Mouse (Mus musculus): Measurements from ENCODE around the gene Srd5a1. TPM values are rescaled to one million over a fixed set of nuclear protein-coding genes. Genes with fewer than 3 reads are reported as not detected.

Gene Srd5a1
- polyA plus RNA-seq, 1 experiment from 2014 or later: 30.0 TPM

DNA sequence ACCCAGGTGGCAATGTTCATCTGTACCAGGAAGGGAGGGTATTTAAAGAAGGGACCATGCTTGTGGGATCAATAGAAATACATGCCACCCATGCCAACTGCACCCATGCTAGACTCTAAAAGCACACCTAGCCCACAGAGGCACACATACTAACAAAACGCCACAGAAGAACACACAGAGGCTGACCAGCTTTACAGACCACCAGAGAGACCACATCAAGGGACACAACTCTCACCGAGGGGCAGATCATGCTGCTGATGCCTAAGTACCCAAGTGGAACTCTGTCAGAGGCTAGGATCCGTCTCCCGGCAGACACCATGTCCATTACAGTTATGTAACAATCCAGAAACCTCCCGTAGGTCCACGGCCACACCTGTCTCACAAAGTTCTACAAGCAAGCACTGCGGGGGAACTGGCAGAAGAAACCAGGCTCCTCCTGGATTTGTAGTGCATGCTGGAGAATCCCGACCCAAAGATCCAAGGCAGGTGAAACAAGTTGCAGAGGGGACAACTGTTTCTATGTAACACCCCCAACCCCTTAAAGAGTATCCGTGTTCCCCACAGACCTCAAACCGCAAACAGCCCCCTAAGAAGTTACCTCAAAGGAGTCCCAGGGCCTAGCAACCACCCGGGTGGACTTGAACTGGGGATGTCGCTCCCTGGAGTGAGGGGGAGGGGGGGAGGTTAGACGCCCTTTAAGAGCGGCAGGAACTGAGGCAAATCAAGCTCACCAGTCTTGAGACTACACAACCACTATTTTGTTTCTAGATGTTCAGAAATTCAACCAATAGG lies 78.9 kb downstream of the Srd5a1 start:
- no peak for ATAC-seq (replicated peaks)
- Histone ChIP-seq H3K9me3 (no peaks in the 10 kb centered on the region), H3K4me1 (peaks cover 52% of the 10 kb centered on the region), H3K9ac (peak overlapping the region; percentile 79), H3K36me3 (replicated peaks) (no peaks in the 10 kb centered on the region), H3K27ac (no peak overlapping the region), H3K27me3 (replicated peaks) (no peaks in the 10 kb centered on the region), H3K4me3 (peak overlapping the region; percentile 82), H3K4me2 (peak overlapping the region; percentile 90)
- WGBS: 17% methylated on average over 14 of the region's 14 CpGs

GRCm38 (mm10) chr13:69531431-69531830 lies 79.8 kb downstream of the Srd5a1 start:
- ATAC-seq (replicated peaks): no peak
- Histone ChIP-seq H3K27me3 (replicated peaks) (no peaks in the 10 kb centered on the region), H3K9me3 (no peaks in the 10 kb centered on the region), H3K27ac (no peak overlapping the region), H3K4me3 (peak overlapping the region; percentile 82), H3K9ac (peak overlapping the region; percentile 79; the same call in 1 of the 2 replicates), H3K4me2 (peak overlapping the region; percentile 90), H3K36me3 (replicated peaks) (no peaks in the 10 kb centered on the region), H3K4me1 (peaks cover 56% of the 10 kb centered on the region)
- WGBS: 46% methylated on average over 6 of the region's 6 CpGs

GRCm38 (mm10) chr13:69530951-69531350 lies 80.3 kb downstream of the Srd5a1 start:
- Histone ChIP-seq H3K9ac (peak overlapping the region; percentile 7; the same call in 1 of the 2 replicates), H3K4me2 (peak overlapping the region; percentile 90), H3K27ac (no peak overlapping the region), H3K4me1 (peaks cover 61% of the 10 kb centered on the region), H3K4me3 (peak overlapping the region; percentile 82), H3K36me3 (replicated peaks) (no peaks in the 10 kb centered on the region), H3K9me3 (no peaks in the 10 kb centered on the region), H3K27me3 (replicated peaks) (no peaks in the 10 kb centered on the region)
- no peak for ATAC-seq (replicated peaks)
- 75% methylated on average over 6 of the region's 6 CpGs for WGBS

DNA sequence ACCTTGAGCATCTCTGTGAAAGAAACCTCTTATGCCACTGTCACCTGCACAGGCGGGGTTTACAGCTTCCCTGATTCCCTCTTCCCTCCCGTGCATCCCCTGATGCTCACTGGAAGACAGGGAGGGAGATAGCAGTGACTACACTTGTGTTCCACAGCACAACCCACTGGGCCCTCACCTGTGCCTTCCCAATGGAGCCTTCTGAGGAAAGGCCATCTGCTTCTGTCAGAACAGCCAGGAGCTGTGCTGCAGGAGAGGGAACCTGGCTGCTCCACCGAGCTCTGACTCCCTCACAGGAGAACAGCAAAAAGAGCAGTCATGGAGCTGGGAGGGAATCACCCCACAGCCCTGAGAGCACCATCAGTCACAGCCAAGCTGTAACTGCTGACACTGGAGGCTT lies 81.1 kb downstream of the Srd5a1 start:
- Histone ChIP-seq H3K4me1 (peaks cover 61% of the 10 kb centered on the region), H3K27me3 (replicated peaks) (no peaks in the 10 kb centered on the region), H3K4me2 (peak overlapping the region; percentile 90), H3K9ac (no peak overlapping the region), H3K27ac (no peak overlapping the region), H3K9me3 (no peaks in the 10 kb centered on the region), H3K4me3 (no peak overlapping the region), H3K36me3 (replicated peaks) (no peaks in the 10 kb centered on the region)
- 80% methylated on average over 3 of the region's 3 CpGs for WGBS
- no peak for ATAC-seq (replicated peaks)

GRCm38 (mm10) chr13:69528531-69528930 lies 82.7 kb downstream of the Srd5a1 start:
- Histone ChIP-seq H3K27me3 (replicated peaks) (no peaks in the 10 kb centered on the region), H3K27ac (no peak overlapping the region), H3K4me2 (no peak overlapping the region), H3K4me3 (no peak overlapping the region), H3K9me3 (no peaks in the 10 kb centered on the region), H3K4me1 (peaks cover 70% of the 10 kb centered on the region), H3K36me3 (replicated peaks) (no peaks in the 10 kb centered on the region), H3K9ac (no peak overlapping the region)
- WGBS: 83% methylated on average over 7 of the region's 7 CpGs
- ATAC-seq (replicated peaks): no peak

DNA sequence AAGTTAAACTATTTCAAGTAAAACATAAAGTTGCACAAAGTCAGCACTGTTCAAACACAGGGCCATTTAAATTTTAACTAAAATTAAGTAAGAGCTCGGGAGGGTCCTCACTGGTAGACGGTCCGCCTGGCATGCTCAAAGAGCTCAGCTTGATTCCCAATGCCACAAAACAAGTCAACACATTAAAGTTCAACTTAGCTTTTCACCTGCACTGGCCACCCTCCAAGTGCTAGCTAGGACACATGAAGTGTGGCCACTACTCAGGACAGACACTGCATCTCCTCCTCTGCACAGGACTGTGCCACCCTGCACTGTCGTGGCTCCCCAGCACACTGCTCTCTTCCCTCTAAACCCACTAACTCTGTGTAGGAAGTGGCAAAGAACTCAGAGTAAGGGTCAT lies 85.4 kb downstream of the Srd5a1 start:
- H3K9me3 ChIP-seq: no peaks in the 10 kb centered on the region
- ATAC-seq (replicated peaks): 0 out of 2 replicates have a peak, but pooled peaks have one; percentile 15
- no peak overlapping the region for H3K4me2 ChIP-seq
- peaks cover 67% of the 10 kb centered on the region for H3K4me1 ChIP-seq
- H3K4me3 ChIP-seq: no peak overlapping the region
- no peak overlapping the region for H3K9ac ChIP-seq
- H3K36me3 ChIP-seq (replicated peaks): no peaks in the 10 kb centered on the region
- no peaks in the 10 kb centered on the region for H3K27me3 ChIP-seq (replicated peaks)
- no peak overlapping the region for H3K27ac ChIP-seq
- 51% methylated on average over 4 of the region's 4 CpGs for WGBS

DNA sequence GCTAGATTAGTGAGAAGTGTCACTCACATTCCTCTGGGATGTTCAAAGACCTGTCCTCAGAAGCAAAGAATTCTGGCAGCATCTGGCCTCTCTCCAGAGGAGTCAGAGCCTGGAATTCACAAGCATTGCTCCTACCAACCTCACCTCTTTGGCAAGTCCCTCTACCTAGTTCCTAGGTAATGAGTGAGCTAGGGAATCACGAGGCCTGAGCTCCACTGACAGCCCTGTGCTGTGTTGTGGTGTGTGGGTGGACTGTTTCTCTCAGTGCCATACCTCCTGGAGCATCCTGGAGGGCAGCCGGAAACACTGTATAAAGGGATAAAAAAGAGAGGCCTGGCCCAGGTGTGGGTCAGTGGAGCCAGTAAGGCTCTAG lies 87.1 kb downstream of the Srd5a1 start:
- Histone ChIP-seq H3K4me3 (no peak overlapping the region), H3K36me3 (replicated peaks) (no peaks in the 10 kb centered on the region), H3K9me3 (no peaks in the 10 kb centered on the region), H3K27me3 (replicated peaks) (no peaks in the 10 kb centered on the region), H3K4me2 (no peak overlapping the region), H3K9ac (no peak overlapping the region), H3K27ac (no peak overlapping the region), H3K4me1 (peaks cover 61% of the 10 kb centered on the region)
- 68% methylated on average over 2 of the region's 2 CpGs for WGBS
- ATAC-seq (replicated peaks): no peak

Other genes with a start within 250 kb of the Srd5a1 start
- gene Nsun2, start 77.7 kb downstream of the Srd5a1 start, polyA plus RNA-seq (2015; fragmentation: Nextera tagmentation; extraction: Ambion mirVana): 72.0 and 73.1 TPM in 2 replicates
- gene Tent4a, start 76.8 kb downstream of the Srd5a1 start, polyA plus RNA-seq (2015; fragmentation: Nextera tagmentation; extraction: Ambion mirVana): 7.2 and 7.6 TPM in 2 replicates
- gene Ube2ql1, start 128.4 kb upstream of the Srd5a1 start, polyA plus RNA-seq (2015; fragmentation: Nextera tagmentation; extraction: Ambion mirVana): 24.0 and 25.1 TPM in 2 replicates
- gene Med10, start 191.0 kb upstream of the Srd5a1 start, polyA plus RNA-seq (2015; fragmentation: Nextera tagmentation; extraction: Ambion mirVana): 135 TPM in 2 replicates

Measured in midbrain, embryonic 15.5 days (tissue).